Mouse (Mus musculus) heart, embryonic 12.5 days (tissue): ENCODE data around the gene Klhl23. TPM values are rescaled to one million over a fixed set of nuclear protein-coding genes. Genes with fewer than 3 reads are reported as not detected.

ENCODE experiments used
- ATAC-seq: fragments of 200-750 bp; cut with Nextera tagmentation; 2 replicates; pipeline ENCODE4 v1.8.0; 2017; ENCODE audit warnings: moderate TSS enrichment, moderate library complexity; ENCODE audit not compliant: insufficient number of reproducible peaks, low FRiP score
- H3K27ac ChIP-seq: fragments of 300-500 bp; sonication (generic); 2 replicates; pipeline ENCODE4 v1.5.1; 2016; ENCODE audit warnings: mild to moderate bottlenecking, moderate library complexity; ENCODE audit not compliant: poor library complexity, severe bottlenecking
- H3K27me3 ChIP-seq: fragments of 300-500 bp; sonication (generic); replicated peaks from 2 replicates; pipeline ENCODE4 v1.6.1; 2016; ENCODE audit warnings: mild to moderate bottlenecking, moderate library complexity
- H3K36me3 ChIP-seq: fragments of 300-500 bp; sonication (generic); 2 replicates; pipeline ENCODE4 v1.6.1; 2016; ENCODE audit warnings: mild to moderate bottlenecking, moderate library complexity
- H3K4me1 ChIP-seq: fragments of 300-500 bp; sonication (generic); replicated peaks from 2 replicates; pipeline ENCODE4 v1.6.1; 2016; ENCODE audit warnings: mild to moderate bottlenecking
- H3K4me2 ChIP-seq: fragments of 300-500 bp; sonication (generic); 2 replicates; pipeline ENCODE4 v1.6.1; 2016; ENCODE audit warnings: mild to moderate bottlenecking, moderate library complexity
- H3K4me3 ChIP-seq: fragments of 300-500 bp; sonication (generic); 2 replicates; pipeline ENCODE4 v1.5.1; 2016; ENCODE audit warnings: mild to moderate bottlenecking
- H3K9ac ChIP-seq: fragments of 300-500 bp; sonication (generic); 2 replicates; pipeline ENCODE4 v1.6.1; 2016; ENCODE audit warnings: mild to moderate bottlenecking, moderate library complexity
- H3K9me3 ChIP-seq: fragments of 300-500 bp; sonication (generic); replicated peaks from 2 replicates; pipeline ENCODE4 v1.6.1; 2016; ENCODE audit warnings: mild to moderate bottlenecking, moderate library complexity
- WGBS: fragments of 180-500 bp; shearing (Covaris S2); methylation state at CpG from one replicate; pipeline ENCODE4 v1.1.7; 2016; 5-methylcytosine and 5-hydroxymethylcytosine counted together
- polyA plus RNA-seq: library from polyadenylated mRNA; unstranded; fragments of >200 nt; fragmentation: Nextera tagmentation; extraction: Ambion mirVana; gene quantifications from 2 replicates; pipeline ENCODE4 v1.2.1, GENCODE M21; 2016

Gene Klhl23
- polyA plus RNA-seq, 1 experiment from 2014 or later = 64.1 TPM

- H3K4me1 ChIP-seq = peaks cover 14% of the 10 kb centered on the region
- no peaks in the 10 kb centered on the region for H3K9me3 ChIP-seq
- H3K27me3 ChIP-seq = no peaks in the 10 kb centered on the region
- H3K27ac ChIP-seq = no peak overlapping the region
- 72% methylated on average over 8 of the region's 8 CpGs for WGBS
- H3K4me2 ChIP-seq = no peak overlapping the region
- H3K9ac ChIP-seq = no peak overlapping the region
- H3K4me3 ChIP-seq = no peak overlapping the region
- peaks cover 78% of the 10 kb centered on the region for H3K36me3 ChIP-seq
- ATAC-seq = no peak
These were observed 8.4 kb downstream of the Klhl23 start for GRCm38 (mm10) chr2:69830116-69830515.

GRCm38 (mm10) chr2:69837244-69837967 lies 15.7 kb downstream of the Klhl23 start:
- Histone ChIP-seq H3K27ac (no peak overlapping the region), H3K9ac (no peak overlapping the region), H3K9me3 (no peaks in the 10 kb centered on the region), H3K4me2 (no peak overlapping the region), H3K36me3 (peaks cover 50% of the 10 kb centered on the region), H3K4me3 (no peak overlapping the region), H3K4me1 (no peaks in the 10 kb centered on the region), H3K27me3 (no peaks in the 10 kb centered on the region)
- WGBS = 75% methylated on average over 7 of the region's 7 CpGs
- ATAC-seq = no peak

GRCm38 (mm10) chr2:69837996-69838395 lies 16.3 kb downstream of the Klhl23 start:
- no peaks in the 10 kb centered on the region for H3K27me3 ChIP-seq
- H3K27ac ChIP-seq = no peak overlapping the region
- ATAC-seq = no peak
- no peak overlapping the region for H3K4me3 ChIP-seq
- H3K4me1 ChIP-seq = no peaks in the 10 kb centered on the region
- 34% methylated on average over 3 of the region's 3 CpGs for WGBS
- H3K4me2 ChIP-seq = no peak overlapping the region
- H3K9me3 ChIP-seq = no peaks in the 10 kb centered on the region
- no peak overlapping the region for H3K9ac ChIP-seq
- H3K36me3 ChIP-seq = peaks cover 44% of the 10 kb centered on the region

- Histone ChIP-seq H3K9me3 (no peaks in the 10 kb centered on the region), H3K27me3 (no peaks in the 10 kb centered on the region), H3K27ac (no peak overlapping the region), H3K36me3 (peaks cover 37% of the 10 kb centered on the region), H3K4me1 (no peaks in the 10 kb centered on the region), H3K4me2 (no peak overlapping the region), H3K4me3 (no peak overlapping the region), H3K9ac (no peak overlapping the region)
- ATAC-seq = no peak
These were observed 17.0 kb downstream of the Klhl23 start for GRCm38 (mm10) chr2:69838707-69839106.

- H3K27me3 ChIP-seq = no peaks in the 10 kb centered on the region
- no peaks in the 10 kb centered on the region for H3K9me3 ChIP-seq
- no peaks in the 10 kb centered on the region for H3K4me1 ChIP-seq
- H3K36me3 ChIP-seq = peaks cover 24% of the 10 kb centered on the region
- 42% methylated on average over 6 of the region's 6 CpGs for WGBS
- no peak overlapping the region for H3K4me3 ChIP-seq
- H3K27ac ChIP-seq = no peak overlapping the region
- H3K9ac ChIP-seq = no peak overlapping the region
- ATAC-seq = no peak
- no peak overlapping the region for H3K4me2 ChIP-seq
These were observed 18.5 kb downstream of the Klhl23 start for GRCm38 (mm10) chr2:69840261-69840660.

GRCm38 (mm10) chr2:69849215-69849614 lies 27.5 kb downstream of the Klhl23 start:
- Histone ChIP-seq H3K9ac (no peak overlapping the region), H3K4me1 (no peaks in the 10 kb centered on the region), H3K27ac (no peak overlapping the region), H3K9me3 (no peaks in the 10 kb centered on the region), H3K27me3 (no peaks in the 10 kb centered on the region), H3K36me3 (no peaks in the 10 kb centered on the region), H3K4me3 (no peak overlapping the region), H3K4me2 (no peak overlapping the region)
- WGBS = 63% methylated on average over 6 of the region's 6 CpGs
- 0 out of 2 replicates have a peak, but pooled peaks have one; percentile 40 for ATAC-seq

- no peaks in the 10 kb centered on the region for H3K9me3 ChIP-seq
- ATAC-seq = no peak
- 55% methylated on average over 2 of the region's 2 CpGs for WGBS
- no peak overlapping the region for H3K27ac ChIP-seq
- no peak overlapping the region for H3K9ac ChIP-seq
- no peaks in the 10 kb centered on the region for H3K4me1 ChIP-seq
- no peaks in the 10 kb centered on the region for H3K36me3 ChIP-seq
- H3K27me3 ChIP-seq = no peaks in the 10 kb centered on the region
- H3K4me2 ChIP-seq = no peak overlapping the region
- no peak overlapping the region for H3K4me3 ChIP-seq
These were observed 29.8 kb downstream of the Klhl23 start for GRCm38 (mm10) chr2:69851427-69852058.

- Histone ChIP-seq H3K36me3 (no peaks in the 10 kb centered on the region), H3K27me3 (no peaks in the 10 kb centered on the region), H3K4me1 (0 out of 2 replicates have a peak, but pooled peaks cover 3% of the 10 kb centered on the region), H3K9ac (no peak overlapping the region), H3K27ac (no peak overlapping the region), H3K4me3 (no peak overlapping the region), H3K9me3 (no peaks in the 10 kb centered on the region), H3K4me2 (no peak overlapping the region)
- ATAC-seq = no peak
- WGBS = 24% methylated on average over 8 of the region's 8 CpGs
These were observed 34.6 kb downstream of the Klhl23 start for GRCm38 (mm10) chr2:69856392-69856791.

- Histone ChIP-seq H3K9ac (no peak overlapping the region), H3K4me3 (no peak overlapping the region), H3K36me3 (no peaks in the 10 kb centered on the region), H3K9me3 (no peaks in the 10 kb centered on the region), H3K27ac (no peak overlapping the region), H3K4me2 (no peak overlapping the region), H3K27me3 (no peaks in the 10 kb centered on the region), H3K4me1 (0 out of 2 replicates have a peak, but pooled peaks cover 3% of the 10 kb centered on the region)
- no peak for ATAC-seq
- WGBS = 84% methylated on average over 1 of the region's 1 CpGs
These were observed 36.1 kb downstream of the Klhl23 start for GRCm38 (mm10) chr2:69857882-69858281.

- H3K9ac ChIP-seq = peak overlapping the region; percentile 100
- H3K9me3 ChIP-seq = no peaks in the 10 kb centered on the region
- no peaks in the 10 kb centered on the region for H3K27me3 ChIP-seq
- peak overlapping the region; percentile 47 for H3K27ac ChIP-seq
- ATAC-seq = 0 out of 2 replicates have a peak, but pooled peaks have one; percentile 49
- peak overlapping the region; percentile 100 for H3K4me3 ChIP-seq
- WGBS = 10% methylated on average over 13 of the region's 13 CpGs
- H3K4me1 ChIP-seq = peaks cover 5% of the 10 kb centered on the region; the same call in 1 of the 2 replicates
- peak overlapping the region; percentile 77 for H3K4me2 ChIP-seq
- H3K36me3 ChIP-seq = peaks cover 6% of the 10 kb centered on the region; the same call in 1 of the 2 replicates
These were observed 39.3 kb downstream of the Klhl23 start for GRCm38 (mm10) chr2:69860972-69861452.

- Histone ChIP-seq H3K27ac (peak within 1 kb of the TSS; percentile 95), H3K4me3 (peak within 1 kb of the TSS; percentile 100), H3K9me3 (no peaks in the 10 kb centered on the region), H3K27me3 (no peaks in the 10 kb centered on the region), H3K4me1 (peaks cover 5% of the 10 kb centered on the region; the same call in 1 of the 2 replicates), H3K4me2 (peak within 1 kb of the TSS; percentile 77), H3K36me3 (peaks cover 8% of the 10 kb centered on the region), H3K9ac (peak within 1 kb of the TSS; percentile 100)
- ATAC-seq = peak; percentile 94
- under 1% methylated on average over 66 of the region's 66 CpGs for WGBS
These were observed 39.8 kb downstream of the Klhl23 start, which contains the start of gene Ssb for GRCm38 (mm10) chr2:69861485-69862091. Gene Ssb, plus strand, starts transcription at chr2:69861562.
